Mouse (Mus musculus) mouse trophoblast stem cell (cell line): Measurements from ENCODE around the gene Fam98b.

Experiments used
- in situ Hi-C, 2 experiments: fragments of 300-500 bp; cut with MseI, MboI; formaldehyde crosslinking; loops; 2 replicates in 1 of 2; 3 replicates in 1 of 2; pipeline ENCODE4 v1.15.1; 2025

Gene Fam98b

GRCm38 (mm10) chr2:117249255-117250000 lies at the start of gene Fam98b:
TSS of gene Fam98b (plus strand) at chr2:117249739.
- in situ Hi-C loops = no loop called here

GRCm38 (mm10) chr2:117200869-117201338 lies 48.6 kb upstream of the Fam98b start:
- in situ Hi-C loops = no loop called here

GRCm38 (mm10) chr2:117203350-117203749 lies 46.2 kb upstream of the Fam98b start:
- in situ Hi-C loops = no loop called here

GRCm38 (mm10) chr2:117204534-117204933 lies 45.0 kb upstream of the Fam98b start:
- in situ Hi-C loops = no loop called here

GRCm38 (mm10) chr2:117205066-117205465 lies 44.5 kb upstream of the Fam98b start:
- in situ Hi-C loops = no loop called here

- in situ Hi-C loops = no loop called here
Observed at GRCm38 (mm10) chr2:117210416-117211085, 39.0 kb upstream of the Fam98b start.

- in situ Hi-C loops = no loop called here
Observed at GRCm38 (mm10) chr2:117216152-117216551, 33.4 kb upstream of the Fam98b start.

GRCm38 (mm10) chr2:117217695-117218216 lies 31.8 kb upstream of the Fam98b start:
- in situ Hi-C loops = no loop called here

- in situ Hi-C loops = no loop called here
Observed at GRCm38 (mm10) chr2:117219536-117219935, 30.0 kb upstream of the Fam98b start.

GRCm38 (mm10) chr2:117222651-117223050 lies 26.9 kb upstream of the Fam98b start:
- in situ Hi-C loops = loop anchor here in 1 of 2 experiments (5.0 kb wide), 1 partner anchor 325 kb away; no protein-coding TSS in a partner anchor

- in situ Hi-C loops = no loop called here
Observed at GRCm38 (mm10) chr2:117228601-117229125, 20.9 kb upstream of the Fam98b start.

GRCm38 (mm10) chr2:117230261-117230660 lies 19.3 kb upstream of the Fam98b start:
- in situ Hi-C loops = loop anchor here in 1 of 2 experiments (10.0 kb wide), 1 partner anchor 335 kb away; no protein-coding TSS in a partner anchor

GRCm38 (mm10) chr2:117231257-117231656 lies 18.3 kb upstream of the Fam98b start:
- in situ Hi-C loops = loop anchor here in 1 of 2 experiments (10.0 kb wide), 1 partner anchor 336 kb away; no protein-coding TSS in a partner anchor

- in situ Hi-C loops = no loop called here
Observed at GRCm38 (mm10) chr2:117241953-117242352, 7.6 kb upstream of the Fam98b start.

GRCm38 (mm10) chr2:117250001-117250510 lies 517 bp downstream of the Fam98b start:
- in situ Hi-C loops = no loop called here

- in situ Hi-C loops = no loop called here
Observed at GRCm38 (mm10) chr2:117255415-117255814, 5.9 kb downstream of the Fam98b start.

- in situ Hi-C loops = no loop called here
Observed at GRCm38 (mm10) chr2:117257617-117258016, 8.1 kb downstream of the Fam98b start.

GRCm38 (mm10) chr2:117262184-117262583 lies 12.6 kb downstream of the Fam98b start:
- in situ Hi-C loops = loop anchor here (5.0 to 10.0 kb wide), 2 partner anchors 153 to 175 kb away; no protein-coding TSS in a partner anchor

GRCm38 (mm10) chr2:117263786-117264408 lies 14.4 kb downstream of the Fam98b start:
- in situ Hi-C loops = loop anchor here (5.0 to 10.0 kb wide), 2 partner anchors 151 to 173 kb away; no protein-coding TSS in a partner anchor

- in situ Hi-C loops = no loop called here
Observed at GRCm38 (mm10) chr2:117288291-117288690, 38.8 kb downstream of the Fam98b start.
